Mouse (Mus musculus) 3134 (cell line): ENCODE measurements at regions not wholly inside any gene's neighbourhood (a gene's known extent, or its start where the extent isn't known, plus 50 kb on each side); places are given as distances from the start of the nearest gene placed in this dataset.

Experiments used
- DNase-seq: peaks from one replicate; pipeline ENCODE4 v3.0.0-alpha.2; 2011; ENCODE audit warnings: low spot score; ENCODE audit not compliant: insufficient read length; ENCODE audit errors: extremely low read depth

GRCm38 (mm10) chr10:39224449-39225094 is 61.0 kb upstream of the Ccn6 start:
- DNase-seq: no peak

- DNase-seq: no peak
Measured at GRCm38 (mm10) chr10:39221028-39221427, 57.4 kb upstream of the Ccn6 start.

DNA sequence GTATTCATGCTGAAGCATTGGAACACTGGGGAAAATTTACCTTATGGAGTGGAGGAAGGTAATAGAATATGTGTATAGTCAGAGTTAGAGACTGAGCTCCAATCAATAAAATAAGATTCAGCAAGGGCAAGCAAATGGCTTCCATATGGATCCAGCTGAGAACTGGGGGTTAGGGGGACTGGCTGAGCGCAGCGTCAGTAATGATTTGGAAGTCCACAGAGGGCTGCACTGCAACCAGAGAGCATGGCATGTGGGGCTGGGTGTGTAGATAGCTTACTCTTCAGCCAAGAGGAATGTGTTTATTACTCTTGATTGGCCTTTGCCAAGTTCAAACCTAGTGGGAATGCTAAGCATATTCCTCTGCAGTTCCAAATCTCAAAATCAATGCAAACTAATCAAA is 55.8 kb upstream of the Ccn6 start:
- no peak for DNase-seq

GRCm38 (mm10) chr10:39218151-39218550 is 54.6 kb upstream of the Ccn6 start:
- no peak for DNase-seq

DNA sequence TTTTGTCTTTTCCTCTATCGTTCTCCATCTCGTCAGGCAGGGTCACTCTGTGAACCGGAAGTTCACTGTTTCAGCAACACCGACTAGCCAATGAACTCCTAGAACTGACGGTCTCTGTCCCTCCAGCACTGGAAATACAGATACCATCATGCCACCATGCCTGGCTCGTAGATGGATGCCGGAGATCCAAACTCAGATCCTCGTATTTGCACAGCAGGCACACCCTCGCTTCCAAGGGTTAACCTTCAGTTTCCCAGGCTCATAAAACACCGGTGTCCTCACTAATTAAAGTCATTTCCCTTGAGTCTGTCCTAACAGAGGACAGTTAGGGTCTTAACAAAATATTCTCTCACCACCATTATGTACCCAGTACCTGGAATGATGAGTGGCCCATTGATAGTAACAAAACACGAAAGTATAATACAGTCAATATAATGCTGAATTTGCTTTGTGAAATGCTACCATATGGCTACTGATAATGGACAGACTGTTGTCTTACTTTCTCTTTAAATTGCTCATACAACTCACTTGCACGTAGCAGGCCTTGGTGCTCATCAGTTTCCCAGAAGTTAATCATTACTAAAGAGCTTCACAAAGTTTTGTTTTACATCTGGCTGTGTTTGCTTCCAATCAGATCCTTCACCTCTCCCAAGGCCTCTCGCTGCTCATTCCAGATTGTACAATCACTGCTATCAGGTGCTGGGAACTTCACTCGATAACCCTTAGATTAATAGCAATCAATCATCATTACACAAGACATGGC is 52.7 kb upstream of the Ccn6 start:
- DNase-seq: no peak

- DNase-seq: no peak
Measured at GRCm38 (mm10) chr10:39214563-39214962, 51.0 kb upstream of the Ccn6 start.
